Mouse (Mus musculus) left cerebral cortex, postnatal 14 days (tissue): ENCODE measurements around the gene Nme9. TPM values are rescaled to one million over a fixed set of nuclear protein-coding genes. Genes with fewer than 3 reads are reported as not detected.

Experiments
- DNase-seq, 2 experiments: peaks; one replicate each; pipeline ENCODE4 v3.0.0; 2021 to 2022; ENCODE audit warnings: low spot score in 2 of 2, mixed read lengths in 1 of 2
- intact Hi-C: fragments of 180-260 bp; cut with DNase I; formaldehyde crosslinking; loops from one replicate; pipeline ENCODE4 v1.15.1; 2025
- total RNA-seq, 2 experiments: library from RNA; stranded (reverse); gene quantifications; 2 replicates each; pipeline ENCODE4 v1.2.3; 2021

The Nme9 gene
- total RNA-seq, 2 experiments from 2014 or later = not detected

DNA sequence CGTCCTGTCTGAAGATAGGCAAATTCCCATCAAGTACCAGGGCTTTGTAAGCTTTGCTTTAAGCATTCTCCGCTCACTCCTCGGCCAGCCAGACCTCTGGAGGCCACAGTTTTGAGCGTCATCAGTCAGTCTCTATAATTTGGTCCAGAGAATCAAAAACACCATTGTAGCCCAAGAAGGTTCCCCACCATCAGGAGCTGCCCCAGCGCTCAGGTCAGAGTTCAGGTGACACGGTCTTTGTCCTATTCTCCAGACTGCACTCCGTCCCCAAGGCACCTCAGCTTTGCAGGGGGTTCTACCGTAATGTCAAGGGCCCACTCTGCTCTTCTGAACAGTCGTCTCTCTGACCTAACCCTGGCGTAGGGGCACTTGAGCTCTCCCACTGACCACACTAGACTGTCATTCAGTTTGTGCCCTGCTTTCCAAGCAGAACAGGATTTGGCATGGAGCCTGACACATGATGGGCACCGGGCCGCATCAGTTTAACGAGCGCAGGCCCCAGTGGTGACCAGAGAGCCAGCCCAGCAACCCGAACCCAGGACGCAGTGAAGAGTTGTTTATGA is 15.6 kb upstream of the Nme9 start:
- DNase-seq = peak; percentile 63 to 68
- intact Hi-C loops = loop anchor here (5.0 kb wide), 1 partner anchor 48 kb away; no protein-coding TSS in a partner anchor

DNA sequence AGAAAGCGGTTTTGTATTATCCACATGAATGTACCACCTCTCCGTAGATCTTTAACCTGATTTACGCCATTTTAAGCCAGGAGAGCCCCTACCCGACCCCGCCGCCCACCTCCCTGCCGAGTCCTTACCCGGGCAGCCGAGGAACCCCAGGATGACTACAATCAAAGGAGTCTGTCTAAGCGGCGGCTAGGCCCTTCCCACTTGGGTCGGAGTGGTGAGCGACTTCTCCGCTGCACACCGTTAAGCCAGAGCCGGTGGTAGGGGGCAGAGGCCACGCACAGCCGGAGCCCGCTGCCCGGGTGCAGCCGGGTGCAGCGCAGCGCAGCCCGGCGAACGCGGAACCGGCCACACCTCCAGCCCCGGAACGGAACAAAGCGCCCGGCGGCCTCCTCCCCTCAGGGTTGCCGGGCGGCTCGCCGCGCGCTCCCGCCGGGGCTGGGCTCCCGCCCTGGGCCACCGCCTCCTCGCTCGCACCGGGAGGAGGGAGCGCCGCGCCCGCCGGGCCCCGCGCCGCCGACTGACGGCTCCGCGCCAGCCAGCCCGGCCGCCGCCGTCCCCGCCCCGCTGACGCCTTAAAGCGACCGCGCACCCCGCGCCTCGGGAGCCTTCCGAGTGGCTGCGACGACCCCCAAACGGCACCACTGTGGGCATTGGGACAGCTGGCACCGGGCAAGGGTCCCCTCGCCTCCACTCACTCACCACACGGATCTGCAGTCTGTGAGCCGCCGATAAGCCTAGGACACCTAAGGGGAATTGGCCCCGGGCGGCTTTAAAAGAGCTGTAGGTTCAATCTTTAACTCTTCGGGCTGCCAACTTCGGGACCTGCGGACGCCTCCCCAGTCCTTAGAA is 14.9 kb upstream of the Nme9 start:
- intact Hi-C loops = loop anchor here (5.0 kb wide), 1 partner anchor 49 kb away; no protein-coding TSS in a partner anchor
- peak in 1 of 2 experiments; percentile 80 for DNase-seq

DNA sequence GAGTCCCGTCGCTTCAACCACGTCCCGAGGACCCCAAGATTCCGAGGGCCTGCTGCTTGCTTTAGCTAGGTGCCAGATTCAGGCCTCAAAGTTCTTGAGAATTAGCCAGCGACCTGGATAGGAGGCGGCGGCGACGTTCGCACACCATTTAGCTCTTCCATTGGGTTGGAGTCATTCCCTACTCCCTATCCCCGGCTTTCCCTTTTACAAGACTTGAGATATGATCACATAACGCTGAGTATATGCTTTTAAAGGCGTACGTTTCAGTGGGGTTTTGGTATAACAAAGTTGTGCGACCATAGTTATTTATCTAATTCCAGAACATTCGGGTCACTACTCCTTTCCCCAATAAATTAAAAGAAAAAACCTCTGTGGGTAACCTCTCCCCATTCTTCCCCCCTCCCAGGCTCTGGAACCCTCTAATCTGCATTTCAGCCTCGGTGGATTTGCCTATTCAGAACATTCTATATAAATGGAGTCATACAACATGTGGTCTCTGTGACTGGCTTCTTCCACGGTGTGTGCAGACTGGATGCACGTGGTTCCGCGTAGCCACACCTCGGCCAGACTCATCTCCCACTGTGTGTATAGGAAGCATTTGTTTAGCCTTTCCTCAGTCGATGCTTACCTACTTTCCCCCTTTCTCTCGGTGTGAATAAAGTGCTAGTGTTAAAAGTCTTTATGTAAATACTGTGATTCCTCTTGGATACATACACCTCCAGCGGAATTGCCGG is 14.1 kb upstream of the Nme9 start, which contains the start of gene Mras:
TSS of gene Mras (minus strand) at position 351 of the 734 bp plus-strand sequence.
- intact Hi-C loops = loop anchor here (5.0 kb wide), 1 partner anchor 50 kb away; no protein-coding TSS in a partner anchor
- DNase-seq = peak in 1 of 2 experiments; percentile 67

DNA sequence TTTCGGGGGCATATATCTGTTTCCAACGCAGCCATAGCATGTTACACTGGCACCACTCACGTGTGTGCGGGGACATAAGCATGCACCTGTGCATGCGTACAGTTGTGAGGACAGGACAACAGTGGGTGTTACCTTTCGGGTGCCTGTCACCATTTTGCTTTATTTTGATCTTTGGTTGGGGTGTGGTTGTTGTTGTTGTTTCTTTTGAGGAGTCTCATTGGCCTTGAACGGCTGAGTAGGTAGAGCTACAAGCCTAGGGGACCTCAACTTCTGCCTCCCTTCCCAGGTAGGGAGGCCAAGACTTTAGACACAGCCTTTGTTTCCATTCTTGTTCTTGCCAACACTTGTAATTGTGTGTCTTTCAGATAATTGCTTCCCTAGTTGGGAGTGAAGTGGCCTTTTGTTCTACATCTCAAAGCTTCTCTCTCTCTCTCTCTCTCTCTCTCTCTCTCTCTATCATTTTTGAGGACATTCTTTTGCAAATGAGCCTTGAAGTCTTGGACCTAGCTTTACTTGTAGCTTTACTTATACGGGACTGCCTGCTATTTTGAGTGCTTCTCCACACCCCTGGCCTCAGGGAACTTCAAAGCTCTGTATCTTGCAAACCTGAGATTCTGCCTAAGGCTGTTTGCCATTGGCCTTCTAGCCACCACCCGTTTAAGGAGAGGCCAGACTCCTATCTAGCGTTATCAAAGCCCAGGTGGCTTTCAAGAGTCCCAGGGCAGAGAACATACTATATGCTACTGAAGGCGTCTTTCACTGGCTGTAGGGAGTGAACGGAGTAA is 13.3 kb upstream of the Nme9 start:
- intact Hi-C loops = loop anchor here (5.0 kb wide), 1 partner anchor 51 kb away; no protein-coding TSS in a partner anchor
- DNase-seq = no peak

DNA sequence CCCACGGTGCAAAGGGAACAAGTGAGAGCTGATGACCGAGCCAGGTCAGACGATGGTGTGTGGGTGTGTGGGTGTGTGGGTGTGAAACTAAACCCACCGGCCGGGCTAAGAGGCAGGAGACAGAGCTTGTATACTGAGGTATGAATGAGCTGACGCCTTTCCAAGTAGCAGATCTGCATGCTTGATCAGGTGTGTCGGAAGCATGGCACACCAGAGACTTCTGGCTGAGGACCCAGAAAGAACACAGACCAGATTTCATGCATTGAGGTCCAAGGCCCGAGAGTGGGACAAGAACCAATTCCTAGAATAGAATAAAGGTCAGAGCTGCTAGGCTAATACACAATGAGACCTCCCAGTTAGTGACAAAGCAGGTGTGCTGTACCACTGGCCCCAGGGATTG is 12.2 kb upstream of the Nme9 start:
- intact Hi-C loops = loop anchor here (5.0 kb wide), 1 partner anchor 52 kb away; no protein-coding TSS in a partner anchor
- DNase-seq = no peak

DNA sequence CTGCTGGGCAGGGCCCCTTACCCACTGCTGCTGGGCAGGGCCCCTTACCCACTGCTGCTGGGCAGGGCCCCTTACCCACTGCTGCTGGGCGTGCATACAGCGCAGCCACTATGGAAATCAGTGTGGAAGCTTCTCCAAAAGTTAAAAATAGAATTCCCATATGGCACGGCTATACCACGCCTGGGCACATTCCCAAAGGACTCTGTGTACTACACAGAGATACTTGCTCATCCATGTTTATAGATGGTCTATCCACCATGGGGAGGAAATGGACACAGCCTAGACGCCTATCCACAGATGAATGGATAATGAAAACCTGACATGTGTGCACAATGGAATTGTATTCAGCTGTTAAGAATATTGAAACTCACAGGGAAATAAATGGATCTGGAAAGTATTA is 10.3 kb upstream of the Nme9 start:
- DNase-seq = peak; percentile 78 to 87
- intact Hi-C loops = no loop called here

DNA sequence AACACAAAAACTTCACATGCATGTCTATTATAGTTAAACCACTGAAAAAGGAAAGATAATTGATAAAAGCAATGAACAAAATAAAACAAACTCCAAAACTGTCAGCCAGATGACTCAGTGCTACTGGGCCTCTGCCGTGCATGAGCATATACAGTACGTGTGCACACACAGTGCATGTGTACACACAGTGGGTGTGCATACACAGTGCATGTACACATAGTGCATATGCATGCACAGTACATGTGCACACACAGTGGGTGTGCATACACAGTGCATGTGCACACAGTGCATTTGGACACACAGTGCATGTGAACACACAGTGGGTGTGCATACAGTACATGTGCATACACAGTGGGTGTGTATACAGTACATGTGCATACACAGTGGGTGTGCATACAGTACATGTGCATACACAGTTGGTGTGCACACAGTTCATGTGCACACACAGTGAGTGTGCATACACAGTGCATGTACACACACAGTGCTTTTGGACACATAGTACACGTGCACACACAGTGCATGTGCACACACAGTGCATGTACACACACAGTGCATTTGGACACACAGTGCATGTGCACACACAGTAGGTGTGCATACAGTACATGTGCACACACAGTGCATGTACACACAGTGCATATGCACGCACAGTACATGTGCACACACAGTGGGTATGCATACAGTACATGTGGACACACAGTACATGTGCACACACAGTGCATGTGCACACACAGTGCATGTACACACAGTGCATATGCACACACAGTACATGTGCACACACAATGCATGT is 9.4 kb upstream of the Nme9 start:
- intact Hi-C loops = no loop called here
- DNase-seq = no peak

DNA sequence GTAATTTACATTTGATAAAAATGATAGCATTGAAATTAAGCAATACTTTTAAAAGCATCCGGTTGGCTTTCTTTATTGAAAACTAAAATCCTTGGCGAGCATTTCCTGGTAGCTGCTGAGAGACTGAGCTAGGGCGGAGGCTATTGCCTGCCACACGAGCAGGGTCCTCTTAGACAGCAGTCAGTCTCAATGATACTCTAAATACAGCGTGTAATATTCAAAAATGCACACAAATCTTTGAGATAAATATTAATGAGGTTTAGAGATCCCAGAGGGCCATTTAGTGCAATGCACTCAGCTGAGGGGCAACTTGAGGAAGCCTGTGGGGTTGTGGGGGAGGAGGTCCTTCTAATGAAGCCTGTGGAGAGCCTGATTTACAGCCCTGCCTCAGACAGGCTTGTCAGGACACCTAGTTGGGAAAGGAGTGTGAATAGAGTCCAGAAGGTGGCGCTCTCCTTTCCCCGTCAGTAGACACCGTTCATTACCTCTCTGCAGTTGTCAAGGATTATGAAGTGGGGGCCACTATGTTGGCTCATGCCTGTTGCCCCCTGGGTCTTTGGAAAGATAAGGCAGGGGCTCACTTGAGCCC is 6.6 kb upstream of the Nme9 start:
- intact Hi-C loops = no loop called here
- DNase-seq = no peak

DNA sequence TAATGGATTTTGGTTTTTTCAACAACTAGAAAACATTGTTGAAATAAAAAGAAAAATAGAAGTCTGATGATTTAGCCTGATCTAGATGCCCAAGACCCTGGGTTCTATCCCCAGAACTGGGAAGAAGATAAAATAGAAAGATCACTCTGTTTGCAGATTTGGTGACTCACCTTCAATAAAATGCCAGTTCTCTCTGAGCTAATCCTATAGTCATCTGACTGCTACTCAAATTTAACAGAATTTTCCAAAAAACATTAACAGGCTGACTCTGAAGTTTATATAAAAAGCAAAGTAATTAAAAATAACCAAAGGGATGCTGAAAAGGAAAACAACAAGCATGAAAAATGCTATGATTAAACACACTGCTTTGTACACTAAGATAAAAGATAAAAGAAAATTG is 5.0 kb upstream of the Nme9 start:
- intact Hi-C loops = no loop called here
- no peak for DNase-seq

DNA sequence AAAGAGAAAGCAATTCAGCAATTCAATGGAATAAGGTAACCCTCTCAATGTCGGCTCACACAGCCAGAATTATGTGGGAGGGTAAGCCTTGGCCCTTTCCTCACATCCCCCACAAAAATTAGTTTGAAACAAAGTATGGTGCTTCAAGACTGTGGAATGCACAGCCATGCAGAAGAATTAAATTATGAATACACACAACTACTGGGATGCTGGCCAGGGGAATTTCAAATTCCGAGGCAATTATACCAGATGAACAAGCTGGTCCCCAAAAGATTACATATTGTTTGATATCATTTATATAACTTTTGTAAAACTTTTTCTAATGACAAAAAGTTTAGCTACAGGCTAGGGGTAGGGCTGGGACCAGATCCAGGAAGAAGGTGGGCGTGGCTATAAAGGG is 4.0 kb upstream of the Nme9 start:
- intact Hi-C loops = no loop called here
- DNase-seq = no peak

DNA sequence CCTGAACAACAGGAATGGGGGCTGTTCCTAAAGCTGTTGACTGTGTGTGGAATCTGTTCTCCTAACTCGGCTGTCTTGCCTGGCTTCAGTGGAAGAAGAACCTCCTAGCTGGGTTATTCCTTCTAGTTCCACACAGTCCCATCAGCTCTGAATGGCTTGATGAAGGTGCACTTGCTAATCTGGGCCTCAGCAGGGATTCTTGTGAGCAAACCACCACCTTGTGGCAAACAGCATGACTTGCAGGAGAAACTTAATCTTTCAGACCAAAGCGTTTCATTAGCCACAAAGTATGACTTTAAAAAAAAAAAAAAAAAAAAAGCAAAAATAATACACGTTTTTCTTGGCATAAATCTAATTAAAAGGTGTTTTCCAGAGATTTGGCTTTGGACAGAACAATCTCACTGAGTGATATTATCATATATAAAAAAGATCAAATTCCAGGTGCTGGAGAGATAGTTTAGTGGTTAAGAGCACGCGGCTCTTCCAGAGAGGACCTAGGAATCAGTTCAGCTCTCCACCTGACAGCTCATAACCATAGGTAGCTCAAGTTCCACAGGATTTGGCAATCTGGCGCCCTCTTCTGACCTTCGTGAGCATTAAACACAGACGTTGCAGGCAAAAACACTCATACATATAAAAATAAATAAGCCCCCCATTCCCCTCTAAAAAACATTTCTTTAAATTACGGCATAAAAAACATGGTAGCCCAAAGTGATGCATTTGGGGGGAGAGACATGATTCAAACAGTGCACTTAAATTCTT is 1.2 kb upstream of the Nme9 start:
- intact Hi-C loops = loop anchor here (5.0 to 10.0 kb wide), 3 partner anchors 208 to 475 kb away; partner anchors contain the start of gene Cep70
- peak in 1 of 2 experiments; percentile 59 for DNase-seq

DNA sequence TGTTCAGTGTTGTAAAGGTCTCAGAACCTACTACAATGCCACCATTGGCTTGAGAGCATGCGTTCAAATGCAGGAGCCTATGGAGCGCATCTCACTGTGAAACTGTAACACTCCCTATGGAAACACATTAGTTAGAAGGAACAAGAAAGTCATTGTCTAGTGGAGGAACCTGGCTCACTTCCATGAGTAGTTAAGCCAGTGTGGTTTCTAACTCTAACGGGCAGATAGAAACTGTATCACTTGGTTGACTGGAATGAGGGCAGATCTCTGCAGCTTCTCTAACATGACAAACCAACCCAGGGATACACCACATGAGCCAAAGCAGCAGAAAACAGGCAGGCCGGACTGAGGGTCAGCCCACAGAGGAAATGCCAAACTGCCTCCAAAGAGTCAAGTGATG is 2.9 kb downstream of the Nme9 start:
- DNase-seq = no peak
- intact Hi-C loops = loop anchor here (5.0 to 10.0 kb wide), 3 partner anchors 212 to 479 kb away; partner anchors contain the start of gene Cep70

DNA sequence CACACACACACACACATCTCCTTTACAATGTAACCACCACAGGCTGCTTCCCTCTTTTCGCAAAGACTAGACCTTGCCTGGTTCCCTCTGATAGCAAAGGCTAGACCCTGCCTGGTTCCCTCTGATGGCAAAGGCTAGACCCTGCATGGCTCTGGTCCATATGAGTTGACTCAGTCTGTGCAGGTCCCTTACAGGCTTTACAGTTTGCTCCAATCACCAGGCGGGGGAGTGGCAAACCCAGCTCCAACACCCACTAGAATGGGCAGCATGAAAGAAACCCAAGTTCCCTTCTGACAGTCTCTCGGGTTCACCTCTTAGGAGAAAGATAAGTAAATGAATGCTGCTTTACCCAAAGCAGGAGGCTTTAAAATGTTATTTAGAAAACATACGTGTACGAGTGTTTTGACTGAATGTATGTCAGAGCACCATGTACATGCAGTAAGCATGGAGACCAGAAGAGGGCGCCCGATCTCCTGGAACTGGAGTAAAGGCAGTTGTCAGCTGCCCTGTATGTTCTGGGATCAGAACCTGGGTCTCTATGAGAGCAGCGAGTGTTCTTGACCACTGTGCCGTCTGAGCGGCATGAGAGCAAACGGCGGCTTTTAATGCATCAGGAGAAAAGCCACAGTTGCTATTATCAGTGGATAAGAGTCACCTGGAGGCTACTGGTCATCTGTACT is 7.4 kb downstream of the Nme9 start:
- intact Hi-C loops = loop anchor here (10.0 kb wide), 1 partner anchor 484 kb away; no protein-coding TSS in a partner anchor
- DNase-seq = peak; percentile 54 to 62

DNA sequence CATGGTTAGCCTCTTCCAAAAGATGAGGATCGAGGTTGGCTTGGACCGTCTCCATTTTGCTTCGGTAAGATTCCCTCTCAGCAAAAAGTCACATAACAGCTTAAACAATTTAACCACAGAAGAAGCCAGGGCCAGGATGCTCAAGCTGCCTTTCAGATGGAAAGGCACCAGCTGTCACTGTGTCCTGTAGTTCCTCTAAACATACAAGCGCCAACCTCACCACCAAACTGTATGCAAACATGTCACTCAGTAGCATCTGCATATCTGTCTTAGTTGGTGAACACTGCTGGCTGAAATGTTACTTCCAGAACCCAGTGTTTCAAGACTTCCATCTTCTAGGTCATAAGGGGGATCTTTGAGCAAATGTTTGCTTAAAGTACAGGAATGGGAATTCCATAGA is 8.5 kb downstream of the Nme9 start:
- DNase-seq = no peak
- intact Hi-C loops = loop anchor here (10.0 kb wide), 2 partner anchors 205 to 485 kb away; no protein-coding TSS in a partner anchor

DNA sequence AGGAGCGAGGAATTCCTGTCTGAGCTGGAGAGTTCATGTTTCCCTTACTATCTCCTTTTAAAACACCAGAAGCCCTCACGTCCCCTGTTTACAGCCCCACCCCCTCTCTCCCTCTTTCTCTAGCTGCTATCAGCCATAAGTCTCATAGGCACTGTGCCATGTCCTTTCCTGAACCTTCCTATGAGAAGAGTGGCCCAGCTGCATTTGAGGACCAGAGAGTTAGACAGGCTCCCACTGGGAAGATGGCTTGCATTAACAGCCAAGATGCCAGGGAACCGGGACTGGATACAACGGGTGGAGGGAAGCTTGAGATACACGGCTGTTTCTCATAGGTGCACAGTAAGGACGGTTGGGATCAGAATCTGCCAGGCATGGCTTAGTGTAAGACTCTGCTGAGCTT is 13.6 kb downstream of the Nme9 start:
- DNase-seq = no peak
- intact Hi-C loops = loop anchor here (10.0 kb wide), 1 partner anchor 200 kb away; no protein-coding TSS in a partner anchor

DNA sequence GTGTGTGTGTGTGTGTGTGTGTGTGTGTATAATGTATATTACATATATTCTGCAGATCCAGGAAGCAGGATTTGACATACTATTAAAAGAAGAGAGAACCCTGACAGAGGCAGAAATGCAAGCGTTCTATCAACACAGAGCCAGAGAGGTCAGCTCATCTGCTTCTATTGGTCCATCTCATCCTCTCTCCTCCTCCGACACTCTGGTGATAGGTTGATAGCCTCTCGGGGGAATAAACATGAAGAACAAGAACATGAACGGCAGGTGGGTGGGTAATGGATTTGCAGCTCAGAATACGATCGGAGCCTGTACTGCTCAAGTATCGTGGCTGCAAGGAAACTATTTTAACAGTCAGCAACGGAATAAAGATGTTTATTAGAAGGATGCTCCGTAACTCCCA is 17.3 kb downstream of the Nme9 start:
- no peak for DNase-seq
- intact Hi-C loops = loop anchor here (10.0 kb wide), 1 partner anchor 196 kb away; no protein-coding TSS in a partner anchor
